ENCODE assay signal across 8 mouse cellular contexts in the genomic region with DNA sequence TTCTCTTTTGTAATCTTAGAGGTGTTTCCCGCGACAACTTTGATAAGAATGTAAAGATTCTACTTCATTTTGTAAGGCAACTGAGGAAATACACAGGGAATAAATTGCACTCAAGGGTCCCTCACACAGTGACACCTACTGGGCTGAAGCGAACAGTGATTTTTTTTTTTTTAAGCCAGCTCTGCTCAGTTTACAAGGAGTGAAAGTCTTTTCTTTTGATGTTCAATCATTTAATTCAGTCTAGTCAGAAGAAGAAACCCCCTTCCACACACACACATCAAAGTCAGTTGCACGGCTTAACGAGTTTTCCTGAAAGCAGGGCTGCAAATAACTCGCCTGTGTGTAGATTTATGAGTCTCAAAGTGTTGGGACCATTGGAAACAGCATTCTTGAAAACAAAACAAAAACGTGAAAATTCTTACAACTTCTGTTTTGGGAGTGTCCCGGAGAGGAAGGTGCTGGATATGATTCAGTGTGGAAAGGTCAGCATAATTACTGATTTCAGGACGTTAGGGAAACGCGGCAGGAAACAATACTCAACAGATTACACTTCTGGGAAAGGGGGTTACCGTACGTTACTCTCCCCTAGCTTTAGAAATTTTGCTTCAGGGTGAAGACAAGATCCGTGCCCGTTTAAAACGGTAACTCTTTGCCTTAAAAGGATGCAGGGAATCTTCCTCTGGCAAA. TPM values are rescaled to one million over a fixed set of nuclear protein-coding genes. Genes with fewer than 3 reads are reported as not detected.
DNase-seq lines count a peak whose midpoint lies in the region; ATAC-seq and TF ChIP-seq lines count a peak whose summit lies in the region.

TSS of gene Sema3c (plus strand) at position 588 of the 687 bp plus-strand sequence.

- WGBS in forebrain, embryonic 13.5 days: 0% methylated on average over 16 of the region's 16 CpGs
- WGBS in hindbrain, embryonic 11.5 days: 1% methylated on average over 16 of the region's 16 CpGs
- WGBS in limb, embryonic 12.5 days: under 1% methylated on average over 16 of the region's 16 CpGs
- 2% methylated on average over 16 of the region's 16 CpGs for WGBS in midbrain, postnatal 0 days

- ATAC-seq in forebrain, embryonic 13.5 days: peak; percentile 17
- ATAC-seq in hindbrain, embryonic 11.5 days (ENCODE audit: low FRiP score): peak; percentile 41
- peak; percentile 9; the same call in 1 of the 2 replicates for ATAC-seq in limb, embryonic 12.5 days (ENCODE audit: insufficient number of reproducible peaks, insufficient read depth, low FRiP score, low TSS enrichment, low read depth)
- peak; percentile 47; the same call in 1 of the 2 replicates for ATAC-seq in midbrain, postnatal 0 days (ENCODE audit: low FRiP score)

- no peaks in the 10 kb centered on the region for H3K27me3 ChIP-seq in forebrain, embryonic 13.5 days
- H3K27me3 ChIP-seq in hindbrain, embryonic 11.5 days (ENCODE audit: control insufficient read depth, insufficient read depth, low read length): no peaks in the 10 kb centered on the region
- H3K27me3 ChIP-seq in limb, embryonic 12.5 days: 0 out of 2 replicates have a peak, but pooled peaks cover 5% of the 10 kb centered on the region
- H3K27me3 ChIP-seq in midbrain, postnatal 0 days (ENCODE audit: insufficient read depth, low read length): no peaks in the 10 kb centered on the region

- peak within 1 kb of the TSS; percentile 85 for H3K4me2 ChIP-seq in forebrain, embryonic 13.5 days
- H3K4me2 ChIP-seq in hindbrain, embryonic 11.5 days (replicated peaks; ENCODE audit: low read depth, low read length): peak within 1 kb of the TSS; percentile 81
- peak within 1 kb of the TSS; percentile 69 for H3K4me2 ChIP-seq in limb, embryonic 12.5 days
- peak within 1 kb of the TSS; percentile 88 for H3K4me2 ChIP-seq in midbrain, postnatal 0 days (ENCODE audit: low read depth, low read length, poor library complexity, severe bottlenecking)

- no peaks in the 10 kb centered on the region for H3K4me1 ChIP-seq in forebrain, embryonic 13.5 days
- H3K4me1 ChIP-seq in hindbrain, embryonic 11.5 days (replicated peaks; ENCODE audit: control insufficient read depth, insufficient read depth, low read length): no peaks in the 10 kb centered on the region
- H3K4me1 ChIP-seq in limb, embryonic 12.5 days (replicated peaks): peaks cover 5% of the 10 kb centered on the region
- no peaks in the 10 kb centered on the region for H3K4me1 ChIP-seq in midbrain, postnatal 0 days (ENCODE audit: insufficient read depth, low read length)

- H3K27ac ChIP-seq in forebrain, embryonic 13.5 days: peak within 1 kb of the TSS; percentile 45
- H3K27ac ChIP-seq in hindbrain, embryonic 11.5 days (ENCODE audit: low read depth, low read length): peak within 1 kb of the TSS; percentile 18; the same call in 1 of the 2 replicates
- H3K27ac ChIP-seq in limb, embryonic 12.5 days: peak within 1 kb of the TSS; percentile 92
- H3K27ac ChIP-seq in midbrain, postnatal 0 days (ENCODE audit: low read depth, low read length): 0 out of 2 replicates have a peak within 1 kb of the TSS, but pooled peaks have one; percentile 38

- peak within 1 kb of the TSS; percentile 68 for H3K9ac ChIP-seq in forebrain, embryonic 13.5 days
- H3K9ac ChIP-seq in hindbrain, embryonic 11.5 days (ENCODE audit: low read depth, low read length): peak within 1 kb of the TSS; percentile 60
- H3K9ac ChIP-seq in limb, embryonic 12.5 days (replicated peaks): peak within 1 kb of the TSS; percentile 73
- H3K9ac ChIP-seq in midbrain, postnatal 0 days (replicated peaks; ENCODE audit: low read length, poor library complexity, severe bottlenecking): peak within 1 kb of the TSS; percentile 60

- H3K4me3 ChIP-seq in forebrain, embryonic 13.5 days: peak within 1 kb of the TSS; percentile 61
- peak within 1 kb of the TSS; percentile 53 for H3K4me3 ChIP-seq in hindbrain, embryonic 11.5 days (ENCODE audit: low read depth, low read length)
- peak within 1 kb of the TSS; percentile 58 for H3K4me3 ChIP-seq in limb, embryonic 12.5 days (replicated peaks)
- H3K4me3 ChIP-seq in midbrain, postnatal 0 days (ENCODE audit: low read depth, low read length): peak within 1 kb of the TSS; percentile 78

- DNase-seq in adrenal gland, postnatal 36 days: peak in 1 of 2 experiments; percentile 7
- DNase-seq in adrenal gland, postnatal 25 days: no peak
- DNase-seq in ES-CJ7 (ENCODE audit: low read depth, low spot score): peak; percentile 29
- DNase-seq in hindbrain, embryonic 11.5 days (ENCODE audit: low spot score): peak; percentile 51
- DNase-seq in midbrain, postnatal 0 days (ENCODE audit: low spot score): peak; percentile 47
- DNase-seq in spleen, adult 12 weeks (ENCODE audit: low spot score): no peak

- no peaks in the 10 kb centered on the region for H3K36me3 ChIP-seq in forebrain, embryonic 13.5 days (ENCODE audit: poor library complexity, severe bottlenecking)
- no peaks in the 10 kb centered on the region for H3K36me3 ChIP-seq in hindbrain, embryonic 11.5 days (ENCODE audit: control insufficient read depth, insufficient read depth, low read length)
- H3K36me3 ChIP-seq in limb, embryonic 12.5 days: no peaks in the 10 kb centered on the region
- H3K36me3 ChIP-seq in midbrain, postnatal 0 days (ENCODE audit: insufficient read depth, low read length): no peaks in the 10 kb centered on the region

- TF ChIP-seq CTCF in midbrain, postnatal 0 days (IDR thresholded peaks at IDR 0.05): peak; percentile 81

- no peaks in the 10 kb centered on the region for H3K9me3 ChIP-seq in forebrain, embryonic 13.5 days (replicated peaks)
- H3K9me3 ChIP-seq in hindbrain, embryonic 11.5 days (ENCODE audit: control insufficient read depth, low read length): no peaks in the 10 kb centered on the region
- no peaks in the 10 kb centered on the region for H3K9me3 ChIP-seq in limb, embryonic 12.5 days
- no peaks in the 10 kb centered on the region for H3K9me3 ChIP-seq in midbrain, postnatal 0 days (ENCODE audit: low read length)

RNA-seq across cellular contexts. Expression of gene Sema3c, which starts in this region (rescaled TPM):
- total RNA-seq in adrenal gland, postnatal 36 days (2021): 10 to 100 TPM; 12.4 to 16.4 TPM
- 7.3 and 12.2 TPM in 2 replicates for total RNA-seq in adrenal gland, postnatal 25 days (2021)
- polyA plus RNA-seq in forebrain, embryonic 13.5 days (2015; fragmentation: Nextera tagmentation; extraction: Ambion mirVana): 16.6 and 17.4 TPM in 2 replicates
- 17.4 and 22.2 TPM in 2 replicates for polyA plus RNA-seq in hindbrain, embryonic 11.5 days (2014; fragmentation: Nextera tagmentation; extraction: Ambion mirVana)
- polyA plus RNA-seq in limb, embryonic 12.5 days (2016; fragmentation: Nextera tagmentation; extraction: Ambion mirVana): 33.2 and 38.5 TPM in 2 replicates
- total RNA-seq in midbrain, postnatal 0 days (2014; rRNA removed): 26.8 and 34.0 TPM in 2 replicates
- polyA plus RNA-seq in midbrain, postnatal 0 days (2015; fragmentation: Nextera tagmentation; extraction: Ambion mirVana): 12.2 and 12.8 TPM in 2 replicates

Comparison
In these comparisons a context has a peak if more than half of its experiments do, and no peak if none do; other contexts are left out.
1. DNase-seq: peak in ES-CJ7 (single experiment), hindbrain, embryonic 11.5 days (single experiment) and midbrain, postnatal 0 days (single experiment); none in adrenal gland, postnatal 25 days (single experiment) and spleen, adult 12 weeks (single experiment).
2. H3K27ac ChIP-seq: peak in every context shown above with its lines; median percentile 92 in limb, embryonic 12.5 days; 45 in forebrain, embryonic 13.5 days; 38 in midbrain, postnatal 0 days; 18 in hindbrain, embryonic 11.5 days.
3. Peak in every context shown above with its lines, with median percentiles within 50 percentile points of each other: ATAC-seq, H3K4me2 ChIP-seq, H3K4me3 ChIP-seq and H3K9ac ChIP-seq.